Mouse (Mus musculus): ENCODE results near the gene Usp6nl.

Usp6nl gene

DNA sequence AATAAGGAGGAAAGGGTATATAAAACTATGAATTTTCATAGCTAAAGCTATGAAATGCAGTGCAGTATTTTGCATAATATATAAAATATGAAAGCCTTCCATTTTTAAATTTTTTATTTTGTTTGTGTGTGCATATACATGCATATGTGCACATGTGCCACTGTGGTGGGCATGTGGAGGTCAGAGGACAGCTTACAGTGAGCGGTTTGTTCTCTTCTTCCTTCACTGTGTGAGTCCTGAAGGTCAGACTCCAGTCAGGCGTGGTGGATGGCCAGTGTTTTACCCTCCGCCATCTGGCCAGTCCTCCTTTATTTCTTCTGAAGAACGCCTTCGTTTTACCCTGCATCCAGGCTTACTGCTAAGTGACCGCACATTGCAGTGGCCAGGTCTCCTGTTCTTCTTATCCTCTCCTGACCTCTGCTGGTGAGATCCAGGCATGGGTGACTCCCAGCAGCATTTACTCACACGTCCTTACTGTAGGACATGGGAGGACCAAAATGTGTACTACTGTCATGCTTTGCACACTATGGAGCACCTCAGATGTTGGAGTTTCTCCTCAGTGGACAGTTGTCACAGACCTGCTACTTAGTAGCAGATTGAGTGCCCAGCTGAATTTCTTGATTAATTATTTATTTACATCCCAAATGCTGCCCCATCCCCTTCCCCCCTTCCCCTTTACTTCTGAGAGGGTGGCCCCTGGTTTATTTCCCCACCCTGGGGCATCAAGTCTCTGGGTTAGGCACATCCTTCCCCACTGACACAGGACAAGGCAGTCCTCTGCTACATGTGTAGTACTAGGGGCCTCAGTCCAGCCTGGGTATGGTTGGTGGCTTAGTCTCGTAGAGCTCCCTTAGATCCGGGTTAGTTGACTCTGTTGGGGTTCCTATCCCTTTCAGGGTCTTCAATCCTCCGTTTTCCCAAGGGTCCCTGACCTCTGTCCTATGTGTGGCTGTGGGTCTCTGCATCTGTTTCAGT, 82.9 kb downstream of the Usp6nl start:
- peak; percentile 50 for DNase-seq (ENCODE audit: extremely low read depth, insufficient read length, low spot score)

DNA sequence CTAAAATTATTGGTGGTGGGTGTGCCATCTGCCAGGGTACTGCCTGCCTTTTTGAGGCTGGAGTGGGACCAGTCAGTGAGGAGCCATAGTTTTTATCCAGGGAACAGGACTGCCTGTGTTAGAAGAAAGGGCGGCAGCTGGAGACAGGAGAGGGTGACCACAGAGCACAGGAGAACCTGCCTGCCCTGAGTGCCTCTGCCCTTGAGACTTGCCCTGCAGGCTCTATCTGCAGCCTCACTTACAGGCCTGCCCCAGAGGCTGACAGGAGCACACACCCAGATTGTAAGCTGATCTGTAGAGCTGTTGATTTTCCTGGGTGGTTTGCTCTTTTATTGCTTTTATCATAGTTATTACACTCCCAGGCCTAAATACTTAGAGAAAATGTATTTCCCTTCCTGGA, 85.2 kb downstream of the Usp6nl start:
- no peak for DNase-seq (ENCODE audit: extremely low read depth, insufficient read length, low spot score)

DNA sequence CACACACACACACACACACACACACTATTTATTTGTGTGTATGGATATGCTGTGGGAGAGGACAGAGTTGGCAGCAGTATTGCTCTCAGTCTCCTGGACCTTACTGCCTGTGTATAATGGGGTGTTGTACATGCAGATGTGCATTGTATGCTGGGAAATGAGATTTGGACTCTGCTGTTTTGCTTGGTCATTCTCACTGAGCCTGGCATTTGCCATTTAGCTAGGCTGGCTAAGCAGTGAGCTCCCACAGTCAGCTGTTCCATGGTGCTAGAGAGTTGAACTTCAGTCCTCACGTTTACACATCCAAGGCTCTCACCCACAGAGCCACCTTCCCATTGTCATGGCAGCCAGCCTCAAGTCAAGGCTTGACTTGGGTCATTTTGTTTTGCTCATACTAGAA, 90.2 kb downstream of the Usp6nl start:
- no peak for DNase-seq (ENCODE audit: extremely low read depth, insufficient read length, low spot score)

DNA sequence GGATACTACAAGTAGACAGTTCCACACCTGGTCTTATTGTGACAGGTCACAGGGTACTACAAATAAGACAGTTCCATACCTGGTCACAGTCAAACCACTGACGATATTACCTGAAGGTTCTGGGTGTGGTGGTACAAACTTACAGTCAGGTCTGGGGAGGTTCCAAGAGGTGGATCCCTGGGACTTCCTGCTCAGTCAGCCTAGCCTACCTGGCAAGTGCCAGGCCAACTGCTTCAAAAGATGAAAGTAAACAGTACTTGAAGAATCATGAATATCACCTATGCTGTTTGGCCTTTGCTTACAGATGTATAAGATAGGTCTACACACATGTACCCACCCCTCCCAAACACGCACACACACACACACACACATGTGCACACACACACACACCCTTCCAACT, 91.3 kb downstream of the Usp6nl start:
- DNase-seq (ENCODE audit: extremely low read depth, insufficient read length, low spot score): no peak

- no peak for DNase-seq (ENCODE audit: extremely low read depth, insufficient read length, low spot score)
Measured at GRCm38 (mm10) chr2:6414400-6414799, 91.9 kb downstream of the Usp6nl start.

- DNase-seq (ENCODE audit: extremely low read depth, insufficient read length, low spot score): no peak
Measured at GRCm38 (mm10) chr2:6417158-6417557, 94.7 kb downstream of the Usp6nl start.

DNA sequence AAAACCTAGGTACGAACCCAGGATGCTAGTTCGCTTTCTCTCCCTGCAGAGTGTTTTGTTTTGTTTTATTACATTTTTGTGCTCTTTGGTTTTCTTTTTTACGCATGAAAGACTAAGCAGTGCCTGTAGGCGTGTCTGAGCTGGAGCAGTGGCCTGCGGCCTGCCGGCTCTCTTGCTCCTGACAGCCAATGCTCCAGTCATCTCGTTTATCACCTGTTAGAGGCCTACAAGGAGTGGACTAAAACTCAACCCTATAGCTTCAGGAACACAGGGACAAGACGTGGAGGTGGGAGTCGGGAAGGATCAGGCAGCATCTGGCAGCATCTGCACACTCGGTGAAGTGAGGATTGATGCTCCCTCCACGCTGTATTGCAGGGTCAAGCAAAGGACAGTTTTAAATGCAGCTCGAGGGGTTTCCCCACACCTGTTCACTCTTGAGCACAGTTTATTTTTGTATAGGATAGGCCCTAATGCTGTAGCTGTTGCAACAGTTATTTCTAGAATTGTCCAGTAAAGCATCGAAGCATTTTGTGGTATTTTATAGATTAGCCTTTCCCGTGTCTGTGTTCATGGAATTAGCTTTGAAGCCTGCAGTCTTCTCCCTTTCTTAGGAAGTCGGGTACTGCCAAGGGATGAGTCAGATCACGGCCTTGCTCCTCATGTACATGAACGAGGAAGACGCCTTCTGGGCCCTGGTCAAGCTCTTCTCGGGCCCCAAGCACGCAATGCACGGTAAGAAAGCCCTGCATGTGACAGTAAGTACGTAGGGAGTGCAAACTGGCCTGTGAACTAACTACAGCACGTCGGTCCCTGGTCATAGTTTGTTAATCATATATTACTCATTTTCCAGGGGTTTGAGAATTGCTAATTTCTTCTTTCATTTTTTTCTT, 101.4 kb downstream of the Usp6nl start:
- no peak for DNase-seq (ENCODE audit: extremely low read depth, insufficient read length, low spot score)

DNA sequence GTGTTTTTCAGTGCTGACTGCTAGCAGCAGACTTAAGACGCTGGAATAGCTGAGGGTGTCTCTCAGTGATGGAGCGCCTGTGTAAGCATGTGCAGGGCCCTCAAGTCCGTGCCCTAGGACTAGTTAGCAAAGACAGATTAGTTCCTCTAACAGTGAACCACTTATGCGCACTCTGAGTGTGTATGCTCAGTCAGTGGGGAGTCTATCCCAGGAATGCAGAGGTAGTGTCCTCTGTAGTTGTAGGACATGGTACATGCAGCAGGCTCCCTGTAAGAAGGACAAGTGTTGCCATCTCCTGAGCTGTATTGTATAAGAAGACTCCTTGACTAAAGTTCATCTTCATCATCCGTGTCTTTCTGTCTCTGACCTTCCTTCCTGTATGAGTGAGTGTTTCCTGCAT, 102.4 kb downstream of the Usp6nl start:
- no peak for DNase-seq (ENCODE audit: extremely low read depth, insufficient read length, low spot score)

DNA sequence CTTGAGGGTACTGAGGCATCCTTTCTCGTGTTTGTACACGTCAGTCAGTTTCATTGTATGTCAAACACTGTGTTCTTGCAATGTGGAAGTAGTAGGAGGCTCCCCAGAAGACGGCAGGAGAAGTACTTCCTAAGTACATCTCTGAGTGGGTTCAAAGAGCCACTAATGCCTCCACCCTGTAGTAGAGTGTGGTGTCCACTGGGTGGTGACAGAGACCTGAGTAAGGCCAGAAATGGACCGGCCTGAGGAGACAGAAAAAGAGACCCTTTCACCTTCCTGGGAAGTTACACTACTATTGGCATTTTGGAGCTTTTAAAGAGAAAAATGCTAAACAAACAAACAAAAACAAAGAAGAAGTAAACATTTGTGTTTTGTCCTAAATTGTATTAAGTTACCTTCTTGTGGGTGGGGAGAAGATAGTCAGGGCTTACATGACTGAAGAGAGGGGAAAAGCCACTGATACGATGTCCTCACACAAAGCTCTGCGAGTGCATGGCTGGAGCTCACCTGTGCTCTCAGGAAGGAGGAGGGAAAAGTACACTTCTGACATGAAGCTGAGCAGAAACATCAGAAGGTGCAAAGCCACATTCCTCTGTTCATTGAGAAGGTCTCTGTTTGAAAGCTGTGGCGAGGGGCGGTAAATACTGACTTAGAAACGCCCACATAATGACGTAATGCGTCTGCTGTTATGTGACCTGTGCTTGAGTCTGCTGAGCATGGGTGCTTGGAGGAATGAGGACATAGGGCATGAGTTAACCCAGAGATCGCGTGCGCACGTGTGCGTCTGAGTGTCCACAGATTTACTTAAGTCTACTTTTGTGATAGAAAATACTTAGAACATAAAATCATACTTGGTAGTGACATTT, 113.9 kb downstream of the Usp6nl start:
- no peak for DNase-seq (ENCODE audit: extremely low read depth, insufficient read length, low spot score)

- DNase-seq (ENCODE audit: extremely low read depth, insufficient read length, low spot score): no peak
Measured at GRCm38 (mm10) chr2:6441688-6442087, 119.2 kb downstream of the Usp6nl start.

- no peak for DNase-seq (ENCODE audit: extremely low read depth, insufficient read length, low spot score)
Measured at GRCm38 (mm10) chr2:6442302-6442701, 119.8 kb downstream of the Usp6nl start.

GRCm38 (mm10) chr2:6444015-6444414, 121.5 kb downstream of the Usp6nl start:
- no peak for DNase-seq (ENCODE audit: extremely low read depth, insufficient read length, low spot score)

DNA sequence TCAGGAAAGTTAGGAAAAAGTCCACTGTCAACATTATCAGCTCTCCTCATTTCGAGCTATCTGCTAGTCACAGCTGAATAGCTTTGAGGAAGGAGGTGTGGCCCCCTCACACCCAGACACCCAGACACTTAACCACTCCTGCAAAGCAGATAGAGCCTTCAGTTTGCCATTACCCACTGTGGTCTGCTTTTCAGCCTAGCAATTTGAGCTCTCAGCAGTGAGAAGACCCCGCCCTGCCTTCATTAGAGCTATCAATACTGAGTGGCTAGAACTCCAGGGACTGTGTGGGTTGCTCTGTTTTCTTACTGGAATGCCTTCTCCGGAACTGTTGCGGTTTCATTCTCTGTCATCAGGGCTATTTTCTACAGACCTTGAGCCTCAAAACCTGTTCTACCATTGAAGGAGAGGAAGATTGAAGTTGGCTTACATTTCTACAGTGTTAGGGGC, 122.3 kb downstream of the Usp6nl start:
- DNase-seq (ENCODE audit: extremely low read depth, insufficient read length, low spot score): no peak

- no peak for DNase-seq (ENCODE audit: extremely low read depth, insufficient read length, low spot score)
Measured at GRCm38 (mm10) chr2:6445858-6446257, 123.4 kb downstream of the Usp6nl start.

DNA sequence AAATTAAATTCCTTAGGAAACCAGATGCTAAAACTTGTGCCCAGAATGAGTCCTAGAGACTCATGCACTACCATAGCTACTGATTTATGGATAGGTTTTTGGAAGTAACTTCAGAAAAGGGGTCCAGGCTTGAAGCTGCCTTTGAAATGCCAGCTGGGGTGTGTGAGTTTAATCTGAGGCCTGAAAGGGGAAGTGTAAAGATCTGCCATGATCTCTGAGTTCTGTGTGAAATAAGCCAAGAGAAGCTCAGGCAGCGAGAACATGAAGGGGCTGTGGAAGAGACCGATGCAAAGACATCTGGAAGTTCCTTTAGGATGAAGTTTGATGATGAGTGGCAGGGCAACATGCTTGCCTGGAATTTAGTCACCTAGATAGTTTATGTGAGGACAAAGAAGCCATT, 126.4 kb downstream of the Usp6nl start:
- no peak for DNase-seq (ENCODE audit: extremely low read depth, insufficient read length, low spot score)

DNA sequence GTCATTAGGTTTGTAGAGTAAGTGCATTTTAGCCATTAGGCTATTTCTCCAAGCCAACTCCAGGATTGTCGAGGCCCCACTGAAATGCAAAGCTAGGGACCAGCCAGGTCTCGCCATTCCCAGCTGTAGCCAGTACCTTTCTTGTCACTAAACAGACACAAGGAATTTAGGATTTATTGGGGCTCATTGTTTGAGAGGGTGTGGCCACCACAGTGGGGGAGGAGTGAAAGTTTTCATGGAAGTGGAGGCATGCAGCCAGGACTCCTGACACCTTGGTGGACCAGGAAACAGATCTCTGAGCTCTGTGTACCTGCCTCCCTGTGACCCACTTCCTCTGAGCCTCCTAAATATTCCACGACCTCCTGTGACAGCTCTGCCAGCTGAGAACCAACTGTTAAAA, 127.2 kb downstream of the Usp6nl start:
- DNase-seq (ENCODE audit: extremely low read depth, insufficient read length, low spot score): no peak

DNA sequence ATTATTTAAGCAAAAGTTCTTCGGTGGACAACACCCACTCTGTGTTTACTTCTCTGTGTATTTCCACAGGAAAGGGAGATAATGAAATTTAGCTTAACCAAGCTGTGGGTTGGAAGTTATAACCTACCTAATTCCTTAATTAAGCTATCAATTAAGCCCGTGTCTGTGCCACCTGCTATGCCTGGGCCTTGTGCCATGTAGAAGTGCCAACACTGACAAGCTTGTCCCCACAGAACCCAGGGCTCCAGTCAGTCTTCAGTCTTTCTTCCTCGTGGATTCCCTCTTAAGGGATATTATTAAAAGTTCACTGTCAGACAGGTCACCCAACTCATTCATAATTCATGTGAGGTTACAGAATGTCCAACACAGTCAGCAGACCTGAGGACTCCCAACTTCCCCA, 128.1 kb downstream of the Usp6nl start:
- no peak for DNase-seq (ENCODE audit: extremely low read depth, insufficient read length, low spot score)

- no peak for DNase-seq (ENCODE audit: extremely low read depth, insufficient read length, low spot score)
Measured at GRCm38 (mm10) chr2:6454941-6455516, 132.6 kb downstream of the Usp6nl start.

GRCm38 (mm10) chr2:6459282-6460047, 137.0 kb downstream of the Usp6nl start:
- DNase-seq (ENCODE audit: extremely low read depth, insufficient read length, low spot score): no peak
